Mouse (Mus musculus): ENCODE results near the gene Erv3.

- TF ChIP-seq CTCF (conservative IDR thresholded peaks at IDR 0.05; ENCODE audit: insufficient read depth, insufficient read length, low read depth, low read length), result no peak
- TF ChIP-seq POLR2A (IDR thresholded peaks at IDR 0.05; ENCODE audit: low read depth, low read length), result no peak
Measured at GRCm38 (mm10) chr2:131806863-131807262, 52.7 kb downstream of the Erv3 start.
